ENCODE assay signal across 8 mouse cellular contexts in genomic region chr2:32714117-32714986, GRCm38 (mm10). TPM values are rescaled to one million over a fixed set of nuclear protein-coding genes. Genes with fewer than 3 reads are reported as not detected.
A peak's percentile ranks its signal among the peaks of the same experiment; 100 is the strongest.
DNase-seq lines count a peak whose midpoint lies in the region; ATAC-seq and TF ChIP-seq lines count a peak whose summit lies in the region.

No protein-coding gene starts in this region.

- no peaks in the 10 kb centered on the region for H3K27me3 ChIP-seq in kidney, postnatal 0 days (ENCODE audit: insufficient read depth, low read length)
- no peaks in the 10 kb centered on the region for H3K27me3 ChIP-seq in forebrain, embryonic 15.5 days
- no peaks in the 10 kb centered on the region for H3K27me3 ChIP-seq in liver, postnatal 0 days (ENCODE audit: insufficient read depth, low read length)

- H3K36me3 ChIP-seq in kidney, postnatal 0 days (ENCODE audit: insufficient read depth, low read length) = peaks cover 11% of the 10 kb centered on the region
- H3K36me3 ChIP-seq in forebrain, embryonic 15.5 days = peaks cover 14% of the 10 kb centered on the region
- peaks cover 7% of the 10 kb centered on the region for H3K36me3 ChIP-seq in liver, postnatal 0 days (replicated peaks; ENCODE audit: insufficient read depth, low read length)

- peak overlapping the region; percentile 43; the same call in 1 of the 2 replicates for H3K9ac ChIP-seq in kidney, postnatal 0 days (ENCODE audit: low read depth, low read length)
- peak overlapping the region; percentile 92; the same call in 1 of the 2 replicates for H3K9ac ChIP-seq in forebrain, embryonic 15.5 days (replicated peaks)
- H3K9ac ChIP-seq in liver, postnatal 0 days (replicated peaks) = peak overlapping the region; percentile 90

- 44% methylated on average over 11 of the region's 11 CpGs for WGBS in kidney, postnatal 0 days
- 67% methylated on average over 11 of the region's 11 CpGs for WGBS in forebrain, embryonic 15.5 days
- 23% methylated on average over 11 of the region's 11 CpGs for WGBS in liver, postnatal 0 days (ENCODE audit: insufficient replicate concordance)

- H3K27ac ChIP-seq in kidney, postnatal 0 days = peak overlapping the region; percentile 98
- peak overlapping the region; percentile 100 for H3K27ac ChIP-seq in forebrain, embryonic 15.5 days (replicated peaks)
- peak overlapping the region; percentile 97 for H3K27ac ChIP-seq in liver, postnatal 0 days (ENCODE audit: low read depth)

- no peak for TF ChIP-seq CTCF in kidney, postnatal 0 days (IDR thresholded peaks at IDR 0.05; ENCODE audit: low read depth)
- TF ChIP-seq CTCF in liver, postnatal 0 days (IDR thresholded peaks at IDR 0.05; ENCODE audit: low read depth) = no peak

- H3K4me1 ChIP-seq in kidney, postnatal 0 days (replicated peaks; ENCODE audit: insufficient read depth, low read length) = peaks cover 4% of the 10 kb centered on the region
- H3K4me1 ChIP-seq in forebrain, embryonic 15.5 days = peaks cover 25% of the 10 kb centered on the region
- H3K4me1 ChIP-seq in liver, postnatal 0 days (ENCODE audit: insufficient read depth) = peaks cover 41% of the 10 kb centered on the region

- no peak for ATAC-seq in kidney, postnatal 0 days (replicated peaks; ENCODE audit: low FRiP score, low read depth)
- ATAC-seq in activated CD4-positive, CD25-positive, alpha-beta regulatory T cell, adult 4 months = peak; percentile 37
- ATAC-seq in forebrain, embryonic 15.5 days (replicated peaks) = no peak
- no peak for ATAC-seq in liver, postnatal 0 days
- no peak for ATAC-seq in granulocyte monocyte progenitor cell, adult 5-6 weeks (replicated peaks; ENCODE audit: poor library complexity, severe bottlenecking)
- ATAC-seq in monocyte, adult 5-6 weeks (replicated peaks; ENCODE audit: insufficient number of reproducible peaks, low FRiP score, low TSS enrichment, poor library complexity, severe bottlenecking) = no peak

- DNase-seq in kidney, postnatal 0 days (ENCODE audit: low spot score) = no peak
- DNase-seq in kidney, adult 8-10 months = no peak
- DNase-seq in liver, postnatal 0 days = no peak
- no peak for DNase-seq in spleen, postnatal 4 days (ENCODE audit: low spot score in 2 of 2)

- no peak for TF ChIP-seq EP300 in liver, postnatal 0 days (IDR thresholded peaks at IDR 0.05; ENCODE audit: low read depth)

- no peak overlapping the region for H3K4me2 ChIP-seq in kidney, postnatal 0 days (ENCODE audit: low read length)
- peak overlapping the region; percentile 96; the same call in 1 of the 2 replicates for H3K4me2 ChIP-seq in forebrain, embryonic 15.5 days (replicated peaks)
- H3K4me2 ChIP-seq in liver, postnatal 0 days (ENCODE audit: low read depth, low read length) = peak overlapping the region; percentile 90

- no peak overlapping the region for H3K4me3 ChIP-seq in kidney, postnatal 0 days (replicated peaks; ENCODE audit: low read depth, low read length)
- no peak overlapping the region for H3K4me3 ChIP-seq in forebrain, embryonic 15.5 days
- no peak overlapping the region for H3K4me3 ChIP-seq in liver, postnatal 0 days (ENCODE audit: low read depth, low read length)

- no peaks in the 10 kb centered on the region for H3K9me3 ChIP-seq in kidney, postnatal 0 days (replicated peaks; ENCODE audit: low read length)
- no peaks in the 10 kb centered on the region for H3K9me3 ChIP-seq in forebrain, embryonic 15.5 days
- no peaks in the 10 kb centered on the region for H3K9me3 ChIP-seq in liver, postnatal 0 days (ENCODE audit: low read length)

RNA-seq across cellular contexts. Expression of gene Cdk9, which starts 1.5 kb away (rescaled TPM):
- polyA plus RNA-seq in kidney, postnatal 0 days (2015; fragmentation: Nextera tagmentation; extraction: Ambion mirVana) = 87.4 and 90.6 TPM in 2 replicates
- polyA plus RNA-seq in activated CD4-positive, CD25-positive, alpha-beta regulatory T cell, adult 4 months (2017; shearing (Covaris generic)) = 10 to 100 TPM; 26.2 to 26.4 TPM
- polyA plus RNA-seq in forebrain, embryonic 15.5 days (2015; fragmentation: Nextera tagmentation; extraction: Ambion mirVana) = 88.0 and 98.2 TPM in 2 replicates
- 49.5 and 53.7 TPM in 2 replicates for polyA plus RNA-seq in liver, postnatal 0 days (2015; fragmentation: Nextera tagmentation; extraction: Ambion mirVana)
- 89.5 and 102 TPM in 2 replicates for total RNA-seq in granulocyte monocyte progenitor cell, adult 5-6 weeks (2014; fragmentation: Nextera tagmentation)
- total RNA-seq in granulocyte monocyte progenitor cell, adult 5-6 weeks (2017) = 44.8 and 54.3 TPM in 2 replicates
- 83.0 to 107 TPM (median 86.5 TPM) in 3 replicates for total RNA-seq in monocyte, adult 5-6 weeks (2017)

RNA-seq across cellular contexts. Expression of gene Sh2d3c, which starts 6.5 kb away (rescaled TPM):
- 31.1 and 31.3 TPM in 2 replicates for polyA plus RNA-seq in kidney, postnatal 0 days (2015; fragmentation: Nextera tagmentation; extraction: Ambion mirVana)
- 10 to 100 TPM; 62.2 to 84.6 TPM for polyA plus RNA-seq in activated CD4-positive, CD25-positive, alpha-beta regulatory T cell, adult 4 months (2017; shearing (Covaris generic))
- 39.5 and 39.7 TPM in 2 replicates for polyA plus RNA-seq in forebrain, embryonic 15.5 days (2015; fragmentation: Nextera tagmentation; extraction: Ambion mirVana)
- polyA plus RNA-seq in liver, postnatal 0 days (2015; fragmentation: Nextera tagmentation; extraction: Ambion mirVana) = 7.6 and 8.3 TPM in 2 replicates
- total RNA-seq in granulocyte monocyte progenitor cell, adult 5-6 weeks (2014; fragmentation: Nextera tagmentation) = 14.3 and 17.6 TPM in 2 replicates
- 11.2 and 12.7 TPM in 2 replicates for total RNA-seq in granulocyte monocyte progenitor cell, adult 5-6 weeks (2017)
- total RNA-seq in monocyte, adult 5-6 weeks (2017) = 37.3 to 83.5 TPM (median 42.5 TPM) in 3 replicates

RNA-seq across cellular contexts. Expression of gene Fpgs, which starts 10.4 kb away (rescaled TPM):
- 36.1 and 36.2 TPM in 2 replicates for polyA plus RNA-seq in kidney, postnatal 0 days (2015; fragmentation: Nextera tagmentation; extraction: Ambion mirVana)
- 1 to 10 TPM; 3.8 to 6.2 TPM for polyA plus RNA-seq in activated CD4-positive, CD25-positive, alpha-beta regulatory T cell, adult 4 months (2017; shearing (Covaris generic))
- 19.9 and 21.2 TPM in 2 replicates for polyA plus RNA-seq in forebrain, embryonic 15.5 days (2015; fragmentation: Nextera tagmentation; extraction: Ambion mirVana)
- 85.3 and 95.9 TPM in 2 replicates for polyA plus RNA-seq in liver, postnatal 0 days (2015; fragmentation: Nextera tagmentation; extraction: Ambion mirVana)
- total RNA-seq in granulocyte monocyte progenitor cell, adult 5-6 weeks (2014; fragmentation: Nextera tagmentation) = 24.2 and 34.0 TPM in 2 replicates
- total RNA-seq in granulocyte monocyte progenitor cell, adult 5-6 weeks (2017) = 19.0 and 20.7 TPM in 2 replicates
- 6.4 to 12.8 TPM (median 8.0 TPM) in 3 replicates for total RNA-seq in monocyte, adult 5-6 weeks (2017)

RNA-seq across cellular contexts. Expression of gene 6330409D20Rik, which starts 26.5 kb away (rescaled TPM):
- polyA plus RNA-seq in kidney, postnatal 0 days (2015; fragmentation: Nextera tagmentation; extraction: Ambion mirVana) = 0.11 TPM in 1 of 2 replicates, not detected in the other
- under 1 TPM in 1 of 2 experiments, not detected in 1; 0.99 TPM for polyA plus RNA-seq in activated CD4-positive, CD25-positive, alpha-beta regulatory T cell, adult 4 months (2017; shearing (Covaris generic))
- polyA plus RNA-seq in forebrain, embryonic 15.5 days (2015; fragmentation: Nextera tagmentation; extraction: Ambion mirVana) = 2.4 and 2.7 TPM in 2 replicates
- not detected in 2 replicates for polyA plus RNA-seq in liver, postnatal 0 days (2015; fragmentation: Nextera tagmentation; extraction: Ambion mirVana)
- total RNA-seq in granulocyte monocyte progenitor cell, adult 5-6 weeks (2014; fragmentation: Nextera tagmentation) = not detected in 2 replicates
- not detected in 2 replicates for total RNA-seq in granulocyte monocyte progenitor cell, adult 5-6 weeks (2017)
- total RNA-seq in monocyte, adult 5-6 weeks (2017) = not detected in 3 replicates

RNA-seq across cellular contexts. Expression of gene Tor2a, which starts 42.7 kb away (rescaled TPM):
- 74.9 and 79.4 TPM in 2 replicates for polyA plus RNA-seq in kidney, postnatal 0 days (2015; fragmentation: Nextera tagmentation; extraction: Ambion mirVana)
- 10 to 100 TPM; 58.9 to 62.2 TPM for polyA plus RNA-seq in activated CD4-positive, CD25-positive, alpha-beta regulatory T cell, adult 4 months (2017; shearing (Covaris generic))
- polyA plus RNA-seq in forebrain, embryonic 15.5 days (2015; fragmentation: Nextera tagmentation; extraction: Ambion mirVana) = 63.2 and 66.3 TPM in 2 replicates
- 34.6 and 34.7 TPM in 2 replicates for polyA plus RNA-seq in liver, postnatal 0 days (2015; fragmentation: Nextera tagmentation; extraction: Ambion mirVana)
- total RNA-seq in granulocyte monocyte progenitor cell, adult 5-6 weeks (2014; fragmentation: Nextera tagmentation) = 15.4 and 33.4 TPM in 2 replicates
- total RNA-seq in granulocyte monocyte progenitor cell, adult 5-6 weeks (2017) = 19.0 and 28.7 TPM in 2 replicates
- total RNA-seq in monocyte, adult 5-6 weeks (2017) = 17.5 to 24.6 TPM (median 19.5 TPM) in 3 replicates
